8 mouse cellular contexts compared by ENCODE assay signal in genomic region chr14:61360981-61361511, GRCm38 (mm10). TPM values are rescaled to one million over a fixed set of nuclear protein-coding genes. Genes with fewer than 3 reads are reported as not detected.
DNase-seq lines count a peak whose midpoint lies in the region; ATAC-seq and TF ChIP-seq lines count a peak whose summit lies in the region.

No protein-coding gene starts in this region.

- H3K27me3 ChIP-seq in heart, embryonic 10.5 days (ENCODE audit: insufficient read depth, poor library complexity, severe bottlenecking): no peaks in the 10 kb centered on the region
- no peaks in the 10 kb centered on the region for H3K27me3 ChIP-seq in hindbrain, embryonic 12.5 days
- H3K27me3 ChIP-seq in liver, embryonic 15.5 days: no peaks in the 10 kb centered on the region

- peak overlapping the region; percentile 57 for H3K4me2 ChIP-seq in hindbrain, embryonic 12.5 days (replicated peaks)
- peak overlapping the region; percentile 93 for H3K4me2 ChIP-seq in liver, embryonic 15.5 days

- 61% methylated on average over 3 of the region's 3 CpGs for WGBS in heart, embryonic 10.5 days
- 64% methylated on average over 3 of the region's 3 CpGs for WGBS in hindbrain, embryonic 12.5 days
- 44% methylated on average over 3 of the region's 3 CpGs for WGBS in liver, embryonic 15.5 days (ENCODE audit: insufficient replicate concordance)

- no peaks in the 10 kb centered on the region for H3K9me3 ChIP-seq in heart, embryonic 10.5 days
- no peaks in the 10 kb centered on the region for H3K9me3 ChIP-seq in ES-E14 (ENCODE audit: control insufficient read depth, insufficient read depth, low read depth, low read length)
- H3K9me3 ChIP-seq in hindbrain, embryonic 12.5 days (replicated peaks): no peaks in the 10 kb centered on the region
- H3K9me3 ChIP-seq in liver, embryonic 15.5 days (replicated peaks): no peaks in the 10 kb centered on the region

- peak overlapping the region; percentile 91; the same call in 1 of the 2 replicates for H3K27ac ChIP-seq in heart, embryonic 10.5 days
- H3K27ac ChIP-seq in ES-E14 (ENCODE audit: insufficient read depth, low read depth, low read length, poor library complexity, severe bottlenecking): no peak overlapping the region
- peak overlapping the region; percentile 87 for H3K27ac ChIP-seq in hindbrain, embryonic 12.5 days
- peak overlapping the region; percentile 82 for H3K27ac ChIP-seq in liver, embryonic 15.5 days (replicated peaks)

- H3K36me3 ChIP-seq in heart, embryonic 10.5 days: 0 out of 2 replicates have a peak, but pooled peaks cover 4% of the 10 kb centered on the region
- H3K36me3 ChIP-seq in ES-E14 (ENCODE audit: control insufficient read depth, insufficient read depth, low read length, poor library complexity, severe bottlenecking): no peaks in the 10 kb centered on the region
- peaks cover 7% of the 10 kb centered on the region; the same call in 1 of the 2 replicates for H3K36me3 ChIP-seq in hindbrain, embryonic 12.5 days
- peaks cover 3% of the 10 kb centered on the region for H3K36me3 ChIP-seq in liver, embryonic 15.5 days (replicated peaks)

- peak overlapping the region; percentile 76 for H3K4me3 ChIP-seq in heart, embryonic 10.5 days
- 0 out of 4 replicates have a peak overlapping the region, but pooled peaks of 1 of the 2 experiments have one; percentile 74 for H3K4me3 ChIP-seq in ES-E14 (ENCODE audit: insufficient read depth in 1 of 2, low read depth in 1 of 2, low read length in 2 of 2, poor library complexity in 1 of 2, severe bottlenecking in 1 of 2)
- H3K4me3 ChIP-seq in hindbrain, embryonic 12.5 days: peak overlapping the region; percentile 63
- peak overlapping the region; percentile 72; the same call in 1 of the 2 replicates for H3K4me3 ChIP-seq in liver, embryonic 15.5 days (replicated peaks)

- peaks cover 11% of the 10 kb centered on the region for H3K4me1 ChIP-seq in heart, embryonic 10.5 days
- H3K4me1 ChIP-seq in ES-E14 (ENCODE audit: control insufficient read depth in 2 of 2, insufficient read depth in 2 of 2, low read length in 2 of 2, poor library complexity in 1 of 2): 0 out of 4 replicates have a peak, but pooled peaks cover 0 to 3% of the 10 kb centered on the region in 2 experiments
- H3K4me1 ChIP-seq in hindbrain, embryonic 12.5 days: peaks cover 5% of the 10 kb centered on the region; the same call in 1 of the 2 replicates
- peaks cover 24% of the 10 kb centered on the region for H3K4me1 ChIP-seq in liver, embryonic 15.5 days (replicated peaks)

- H3K9ac ChIP-seq in ES-E14 (ENCODE audit: insufficient read depth, low read depth, low read length, poor library complexity, severe bottlenecking): peak overlapping the region; percentile 12; the same call in 1 of the 2 replicates
- H3K9ac ChIP-seq in hindbrain, embryonic 12.5 days: no peak overlapping the region; the same call in 1 of the 2 replicates
- no peak overlapping the region for H3K9ac ChIP-seq in liver, embryonic 15.5 days

- ATAC-seq in hindbrain, embryonic 12.5 days (ENCODE audit: low FRiP score): peak; percentile 26; the same call in 1 of the 2 replicates
- ATAC-seq in liver, embryonic 15.5 days (ENCODE audit: insufficient read depth): no peak

- intact Hi-C loops in heart, postnatal 10 days (cut with DNase I): no loop called here

- no peak for DNase-seq in heart, embryonic 10.5 days (ENCODE audit: low spot score)
- DNase-seq in heart, postnatal 10 days: no peak
- DNase-seq in ES-E14 (ENCODE audit: low read depth, low spot score): no peak
- no peak for DNase-seq in spleen, postnatal 36 days (ENCODE audit: low spot score in 2 of 2)
- DNase-seq in right cerebral cortex, adult 2 months (ENCODE audit: low spot score in 2 of 2): no peak
- DNase-seq in lung, postnatal 4 days: no peak

- in situ Hi-C loops in ES-E14 (cut with MboI; ENCODE audit: low sequenced_read_pairs in 2 of 2, unreplicated experiment in 2 of 2): no loop called here

TF ChIP-seq in ES-E14, 5 proteins besides CTCF, POLR2A, EP300 and RAD21:
- no peak for TF ChIP-seq HCFC1 (IDR thresholded peaks at IDR 0.05; ENCODE audit: borderline replicate concordance, insufficient read depth, low read length)
- no peak for TF ChIP-seq CHD2 (IDR thresholded peaks at IDR 0.05; ENCODE audit: low read depth, low read length)
- TF ChIP-seq ZNF384 (IDR thresholded peaks at IDR 0.05; ENCODE audit: low read depth, low read length): no peak
- no peak for TF ChIP-seq ZC3H11A (IDR thresholded peaks at IDR 0.05; ENCODE audit: borderline replicate concordance, low read depth, low read length)
- TF ChIP-seq MAFK (IDR thresholded peaks at IDR 0.05; ENCODE audit: insufficient read depth, low read depth, low read length): no peak

RNA-seq across cellular contexts. Expression of gene Ebpl, which starts 0.8 kb away (rescaled TPM):
- 6.8 and 8.8 TPM in 2 replicates for polyA plus RNA-seq in heart, embryonic 10.5 days (2016; fragmentation: Nextera tagmentation; extraction: Ambion mirVana)
- 1 to 10 TPM; 1.9 to 2.1 TPM for total RNA-seq in heart, postnatal 10 days (2021)
- total RNA-seq in ES-E14 (2012; rRNA removed): 4.0 and 7.5 TPM in 2 replicates
- 10.8 and 11.5 TPM in 2 replicates for polyA plus RNA-seq in hindbrain, embryonic 12.5 days (2016; fragmentation: Nextera tagmentation; extraction: Ambion mirVana)
- polyA plus RNA-seq in liver, embryonic 15.5 days (2015; fragmentation: Nextera tagmentation; extraction: Ambion mirVana): 4.9 and 5.1 TPM in 2 replicates

RNA-seq across cellular contexts. Expression of gene Arl11, which starts 51.5 kb away (rescaled TPM):
- polyA plus RNA-seq in heart, embryonic 10.5 days (2016; fragmentation: Nextera tagmentation; extraction: Ambion mirVana): 0.12 and 0.29 TPM in 2 replicates
- under 1 TPM; 0.45 to 0.97 TPM for total RNA-seq in heart, postnatal 10 days (2021)
- total RNA-seq in ES-E14 (2012; rRNA removed): not detected in 2 replicates
- 0.52 and 0.77 TPM in 2 replicates for polyA plus RNA-seq in hindbrain, embryonic 12.5 days (2016; fragmentation: Nextera tagmentation; extraction: Ambion mirVana)
- 2.5 and 2.6 TPM in 2 replicates for polyA plus RNA-seq in liver, embryonic 15.5 days (2015; fragmentation: Nextera tagmentation; extraction: Ambion mirVana)
